Mouse (Mus musculus): Measurements from ENCODE around the gene Capn8. TPM values are rescaled to one million over a fixed set of nuclear protein-coding genes. Genes with fewer than 3 reads are reported as not detected.
A peak's percentile ranks its signal among the peaks of the same experiment; 100 is the strongest.
"Not testable (repeated sequence)": the region's sequence is repeated elsewhere in the genome, so short reads cannot be mapped to it uniquely, and the experiment has no call there.

The Capn8 gene
- polyA plus RNA-seq, 1 experiment from 2014 or later, result 0.08 TPM

DNA sequence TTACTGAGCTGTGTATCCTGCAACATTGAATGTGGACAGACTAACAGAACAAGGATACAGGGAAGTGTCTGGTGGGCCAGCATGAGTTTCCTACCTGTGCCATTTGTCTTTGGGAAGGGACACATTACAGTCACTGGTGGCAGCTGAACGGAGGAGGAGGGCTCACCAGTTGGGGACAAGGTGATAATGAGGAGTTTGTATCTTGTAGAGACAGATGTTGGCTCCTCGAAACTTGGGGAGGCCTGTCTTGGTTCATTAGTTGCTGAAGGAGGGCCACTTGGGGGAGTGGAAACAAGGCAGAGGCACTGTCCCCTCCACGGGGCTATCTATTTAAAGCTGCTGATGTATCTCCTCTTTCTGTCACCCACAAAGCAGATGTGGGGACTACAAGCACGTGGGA lies 75.3 kb downstream of the Capn8 start:
- no peak for DNase-seq (ENCODE audit: low spot score)
- Histone ChIP-seq H3K27me3 (ENCODE audit: insufficient read depth, poor library complexity, severe bottlenecking) (no peaks in the 10 kb centered on the region), H3K36me3 (no peaks in the 10 kb centered on the region), H3K9me3 (no peaks in the 10 kb centered on the region), H3K4me1 (replicated peaks) (peaks cover 43% of the 10 kb centered on the region), H3K4me3 (no peak overlapping the region), H3K27ac (no peak overlapping the region)
- WGBS, result 75% methylated on average over 4 of the region's 4 CpGs

DNA sequence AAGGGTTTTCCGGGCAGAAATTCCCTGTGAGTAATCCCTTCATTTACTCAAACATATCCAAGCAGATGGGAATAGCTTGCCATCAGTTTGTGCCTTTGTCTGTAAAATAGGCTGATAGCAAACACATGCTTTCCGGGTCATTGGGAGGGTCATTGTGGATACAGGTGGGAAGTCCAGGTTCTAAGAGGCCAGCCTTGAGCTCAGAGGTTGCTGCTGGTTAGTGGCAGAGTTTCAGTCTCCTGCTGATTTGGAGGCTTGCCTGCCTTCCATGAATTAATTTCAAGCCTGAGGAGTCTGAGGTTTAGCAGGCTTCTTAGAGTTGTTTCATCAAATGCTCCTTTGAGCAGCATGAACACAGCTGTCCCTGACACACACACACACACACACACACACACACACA lies 78.0 kb downstream of the Capn8 start:
- H3K27ac ChIP-seq, result no peak overlapping the region; the same call in 1 of the 2 replicates
- no peaks in the 10 kb centered on the region for H3K36me3 ChIP-seq
- 74% methylated on average over 2 of the region's 2 CpGs for WGBS
- H3K4me3 ChIP-seq, result no peak overlapping the region
- no peaks in the 10 kb centered on the region for H3K27me3 ChIP-seq (ENCODE audit: insufficient read depth, poor library complexity, severe bottlenecking)
- no peaks in the 10 kb centered on the region for H3K9me3 ChIP-seq
- DNase-seq (ENCODE audit: low spot score), result no peak
- H3K4me1 ChIP-seq (replicated peaks), result peaks cover 64% of the 10 kb centered on the region

DNA sequence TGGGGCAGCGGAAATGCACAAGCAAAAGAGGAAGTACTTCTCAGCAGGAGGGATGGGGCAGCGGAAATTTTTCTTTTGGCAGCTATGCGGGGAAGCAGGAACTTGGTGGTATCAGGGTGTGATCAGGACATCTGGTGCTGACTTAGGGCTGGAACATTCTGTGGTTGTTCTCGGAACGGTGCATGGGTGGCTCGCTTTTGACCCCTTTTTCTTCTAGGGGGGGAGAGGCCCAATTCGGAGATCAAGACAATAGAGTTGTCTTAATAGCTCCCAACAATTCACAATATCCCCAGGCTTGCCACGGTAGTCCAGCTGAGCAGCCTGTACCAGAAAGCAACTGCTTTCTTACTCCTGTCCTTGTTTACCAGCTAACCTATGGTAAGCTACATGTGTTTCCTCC lies 79.6 kb downstream of the Capn8 start:
- H3K27me3 ChIP-seq (ENCODE audit: insufficient read depth, poor library complexity, severe bottlenecking); DNase-seq (ENCODE audit: low spot score); H3K9me3 ChIP-seq; H3K27ac ChIP-seq; H3K36me3 ChIP-seq; H3K4me3 ChIP-seq: not testable (repeated sequence)
- peaks cover 55% of the 10 kb centered on the region for H3K4me1 ChIP-seq (replicated peaks)
- WGBS, result 80% methylated on average over 8 of the region's 8 CpGs

DNA sequence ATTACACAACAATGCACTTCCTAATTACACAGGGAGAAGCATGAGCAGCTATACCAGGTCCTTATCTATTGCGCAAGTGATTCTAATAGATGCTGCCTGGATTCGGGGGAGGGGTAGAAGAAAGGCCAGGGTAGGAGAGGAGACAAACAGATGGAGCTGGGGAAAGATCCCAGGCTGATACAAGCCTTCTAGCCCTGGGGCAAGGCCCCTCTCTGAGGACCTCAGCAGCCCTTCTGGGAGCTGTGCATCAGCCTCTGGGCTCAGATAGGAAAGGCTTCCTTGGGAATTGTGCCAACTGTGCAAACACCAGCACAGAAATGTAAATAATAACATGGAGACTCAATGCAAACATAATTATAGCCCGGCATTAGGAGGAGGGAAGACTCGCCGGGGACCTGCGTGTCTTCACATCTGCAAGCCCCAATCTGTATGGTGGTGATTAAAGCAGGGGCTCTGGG lies 80.4 kb downstream of the Capn8 start:
- no peak overlapping the region for H3K4me3 ChIP-seq
- peaks cover 53% of the 10 kb centered on the region for H3K4me1 ChIP-seq (replicated peaks)
- WGBS, result 48% methylated on average over 6 of the region's 6 CpGs
- H3K27me3 ChIP-seq (ENCODE audit: insufficient read depth, poor library complexity, severe bottlenecking), result no peaks in the 10 kb centered on the region
- DNase-seq (ENCODE audit: low spot score), result no peak
- no peaks in the 10 kb centered on the region for H3K9me3 ChIP-seq
- H3K36me3 ChIP-seq, result no peaks in the 10 kb centered on the region
- 0 out of 2 replicates have a peak overlapping the region, but pooled peaks have one; percentile 3 for H3K27ac ChIP-seq

DNA sequence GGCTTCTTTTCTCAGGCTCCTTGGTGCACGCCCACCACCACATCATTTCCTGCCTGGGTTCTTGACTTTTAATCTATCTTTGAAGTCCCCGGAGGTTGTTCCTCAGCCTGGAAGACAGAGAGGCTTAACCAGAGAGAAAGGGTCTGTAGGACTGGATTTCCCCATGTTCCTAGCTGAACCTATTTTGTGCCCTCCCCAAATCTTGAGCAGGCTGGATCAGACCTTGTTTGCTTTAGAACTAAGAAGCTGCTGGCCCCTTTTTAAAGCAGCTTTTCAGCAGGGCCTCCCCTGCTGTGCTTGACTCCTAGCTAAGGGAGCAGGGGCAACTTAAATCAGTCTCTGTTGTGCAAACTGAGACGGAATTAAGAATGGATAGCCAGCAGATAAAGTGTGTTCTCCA lies 82.0 kb downstream of the Capn8 start:
- 0 out of 2 replicates have a peak overlapping the region, but pooled peaks have one; percentile 29 for H3K27ac ChIP-seq
- no peak overlapping the region for H3K4me3 ChIP-seq
- DNase-seq (ENCODE audit: low spot score), result no peak
- no peaks in the 10 kb centered on the region for H3K27me3 ChIP-seq (ENCODE audit: insufficient read depth, poor library complexity, severe bottlenecking)
- no peaks in the 10 kb centered on the region for H3K36me3 ChIP-seq
- WGBS, result 47% methylated on average over 3 of the region's 3 CpGs
- H3K4me1 ChIP-seq (replicated peaks), result peaks cover 52% of the 10 kb centered on the region
- H3K9me3 ChIP-seq, result no peaks in the 10 kb centered on the region

DNA sequence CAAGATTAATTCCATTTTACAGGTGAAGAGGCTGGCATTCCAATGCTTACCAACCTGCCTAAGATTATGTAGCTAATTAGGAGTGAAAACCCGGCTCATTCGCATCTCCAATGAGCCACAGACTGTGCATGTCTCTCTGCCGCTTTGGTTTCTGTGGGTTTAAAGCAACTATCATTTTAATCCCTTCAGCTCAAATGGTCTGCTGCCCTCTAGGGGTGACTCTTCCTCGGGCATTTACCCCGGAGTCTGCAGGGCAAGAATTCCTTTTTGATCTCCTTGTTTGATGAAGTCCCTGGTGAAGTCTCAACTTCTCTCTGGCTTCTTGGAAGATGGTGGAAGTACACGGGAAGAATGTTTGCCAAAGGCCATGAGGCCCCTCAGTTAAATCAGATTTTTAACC lies 93.0 kb downstream of the Capn8 start:
- 31% methylated on average over 6 of the region's 6 CpGs for WGBS
- Histone ChIP-seq H3K4me3 (no peak overlapping the region), H3K4me1 (replicated peaks) (peaks cover 21% of the 10 kb centered on the region), H3K27me3 (ENCODE audit: insufficient read depth, poor library complexity, severe bottlenecking) (no peaks in the 10 kb centered on the region), H3K27ac (no peak overlapping the region), H3K9me3 (0 out of 2 replicates have a peak, but pooled peaks cover 3% of the 10 kb centered on the region), H3K36me3 (no peaks in the 10 kb centered on the region)
- DNase-seq (ENCODE audit: low spot score), result peak; percentile 65

DNA sequence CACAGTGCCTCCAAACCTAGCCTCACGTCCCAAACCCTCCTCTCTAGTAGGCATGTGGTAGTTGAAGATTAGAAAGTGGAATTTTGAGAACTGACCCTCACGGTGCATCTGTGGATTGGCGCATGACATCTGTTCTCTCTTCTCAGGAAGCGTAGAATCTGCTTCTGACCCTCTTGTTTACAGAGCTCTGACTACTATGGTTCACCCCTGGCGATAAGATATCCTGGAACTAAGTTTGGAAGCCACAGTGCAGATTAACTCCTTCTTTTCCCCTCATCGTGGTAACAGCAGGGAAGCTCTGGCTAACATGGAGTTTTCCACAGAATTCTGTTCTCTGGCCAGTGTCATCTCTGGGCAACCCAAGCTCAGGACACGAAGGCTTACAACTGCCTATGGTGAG lies 95.6 kb downstream of the Capn8 start:
- Histone ChIP-seq H3K4me1 (replicated peaks) (peaks cover 47% of the 10 kb centered on the region), H3K9me3 (0 out of 2 replicates have a peak, but pooled peaks cover 3% of the 10 kb centered on the region), H3K36me3 (no peaks in the 10 kb centered on the region), H3K4me3 (no peak overlapping the region), H3K27ac (no peak overlapping the region), H3K27me3 (ENCODE audit: insufficient read depth, poor library complexity, severe bottlenecking) (no peaks in the 10 kb centered on the region)
- 76% methylated on average over 7 of the region's 7 CpGs for WGBS
- no peak for DNase-seq (ENCODE audit: low spot score)

DNA sequence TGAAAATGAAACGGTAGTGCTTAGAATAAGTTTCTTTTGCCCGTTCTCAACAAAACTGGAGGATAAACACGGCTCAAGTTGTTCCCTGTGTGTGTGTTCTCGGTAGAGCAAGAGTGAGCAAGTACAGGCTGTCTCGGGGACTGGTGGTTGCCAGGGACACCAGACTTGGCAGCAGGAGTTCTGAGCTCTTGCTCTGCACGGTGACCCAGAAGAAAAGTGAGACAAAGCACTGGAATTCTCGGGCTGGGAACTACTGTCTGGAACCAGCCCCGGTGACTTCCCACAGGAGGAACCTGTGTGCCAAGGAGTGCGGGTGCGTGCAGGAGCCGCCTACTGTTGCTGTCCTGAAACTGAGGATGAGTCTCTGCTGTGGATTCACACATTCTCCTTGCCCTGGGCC lies 98.9 kb downstream of the Capn8 start:
- Histone ChIP-seq H3K27ac (peak overlapping the region; percentile 80), H3K9me3 (no peaks in the 10 kb centered on the region), H3K36me3 (no peaks in the 10 kb centered on the region), H3K4me3 (no peak overlapping the region), H3K27me3 (ENCODE audit: insufficient read depth, poor library complexity, severe bottlenecking) (no peaks in the 10 kb centered on the region), H3K4me1 (replicated peaks) (peaks cover 70% of the 10 kb centered on the region)
- WGBS, result 37% methylated on average over 11 of the region's 11 CpGs
- peak; percentile 63 for DNase-seq (ENCODE audit: low spot score)

DNA sequence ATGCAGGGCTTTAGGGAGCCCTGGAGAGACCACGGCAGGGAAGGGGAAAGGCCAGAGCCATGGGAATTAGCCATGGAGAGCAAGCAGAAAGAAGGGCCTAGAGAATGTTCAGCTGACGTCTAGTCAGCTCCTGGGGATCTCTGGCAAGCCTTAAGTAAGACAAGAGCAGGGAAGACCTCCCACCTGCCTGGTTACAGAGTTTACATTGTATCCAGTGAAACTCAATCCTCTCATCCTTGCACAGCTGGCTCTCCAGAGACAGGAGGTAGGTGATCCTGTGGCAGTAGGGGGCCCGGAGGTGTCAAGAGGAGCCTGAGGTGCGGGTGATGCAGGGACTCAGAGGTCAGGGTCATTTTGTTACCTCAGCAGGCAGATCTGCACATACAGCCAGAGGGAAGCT lies 100.0 kb downstream of the Capn8 start:
- DNase-seq (ENCODE audit: low spot score), result no peak
- H3K4me3 ChIP-seq, result no peak overlapping the region
- no peaks in the 10 kb centered on the region for H3K27me3 ChIP-seq (ENCODE audit: insufficient read depth, poor library complexity, severe bottlenecking)
- H3K9me3 ChIP-seq, result no peaks in the 10 kb centered on the region
- peaks cover 71% of the 10 kb centered on the region for H3K4me1 ChIP-seq (replicated peaks)
- 37% methylated on average over 4 of the region's 4 CpGs for WGBS
- peak overlapping the region; percentile 80 for H3K27ac ChIP-seq
- no peaks in the 10 kb centered on the region for H3K36me3 ChIP-seq

DNA sequence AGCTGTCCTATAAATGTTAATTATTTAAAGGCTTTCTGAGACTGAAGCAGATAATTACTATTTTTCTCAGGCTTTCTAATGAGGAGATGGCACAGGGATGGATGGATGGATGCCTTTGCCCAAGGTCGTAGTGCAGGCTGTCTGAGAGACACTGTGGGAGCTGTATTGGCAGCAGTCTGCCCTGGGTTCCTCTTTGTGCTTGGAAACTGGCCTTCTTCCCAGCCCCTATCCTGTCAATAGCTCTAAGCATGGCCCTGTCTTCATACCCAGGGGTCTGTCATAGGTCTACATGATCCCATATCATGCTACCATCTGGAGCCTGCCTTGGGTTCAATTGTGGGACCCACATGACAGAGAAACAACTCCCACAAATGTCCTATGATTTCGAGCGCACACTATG lies 102.5 kb downstream of the Capn8 start:
- 93% methylated on average over 3 of the region's 3 CpGs for WGBS
- Histone ChIP-seq H3K4me1 (replicated peaks) (peaks cover 82% of the 10 kb centered on the region), H3K27me3 (ENCODE audit: insufficient read depth, poor library complexity, severe bottlenecking) (no peaks in the 10 kb centered on the region), H3K36me3 (no peaks in the 10 kb centered on the region), H3K4me3 (no peak overlapping the region), H3K9me3 (no peaks in the 10 kb centered on the region), H3K27ac (no peak overlapping the region)
- no peak for DNase-seq (ENCODE audit: low spot score)

DNA sequence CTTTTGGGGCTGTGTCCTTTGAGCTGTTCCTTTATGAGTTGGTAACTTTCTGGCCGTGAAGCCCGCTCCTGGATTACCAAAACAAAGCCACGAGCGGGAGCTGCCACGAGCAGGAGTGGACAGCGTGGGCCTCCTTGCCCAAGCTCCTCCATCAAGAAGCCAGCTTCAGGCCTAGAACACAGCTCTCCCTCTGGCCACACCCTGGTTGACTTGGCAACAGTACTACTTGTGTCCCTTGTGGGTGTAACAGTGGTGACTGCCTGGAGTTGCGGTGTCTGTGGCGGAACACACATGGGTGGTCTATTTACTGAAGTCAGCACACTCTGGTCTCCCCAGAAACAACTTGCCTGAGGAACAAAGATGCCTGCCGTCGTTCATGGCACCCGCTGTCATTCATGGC lies 104.9 kb downstream of the Capn8 start:
- peaks cover 59% of the 10 kb centered on the region for H3K4me1 ChIP-seq (replicated peaks)
- H3K27ac ChIP-seq, result peak overlapping the region; percentile 71
- WGBS, result 79% methylated on average over 11 of the region's 11 CpGs

DNA sequence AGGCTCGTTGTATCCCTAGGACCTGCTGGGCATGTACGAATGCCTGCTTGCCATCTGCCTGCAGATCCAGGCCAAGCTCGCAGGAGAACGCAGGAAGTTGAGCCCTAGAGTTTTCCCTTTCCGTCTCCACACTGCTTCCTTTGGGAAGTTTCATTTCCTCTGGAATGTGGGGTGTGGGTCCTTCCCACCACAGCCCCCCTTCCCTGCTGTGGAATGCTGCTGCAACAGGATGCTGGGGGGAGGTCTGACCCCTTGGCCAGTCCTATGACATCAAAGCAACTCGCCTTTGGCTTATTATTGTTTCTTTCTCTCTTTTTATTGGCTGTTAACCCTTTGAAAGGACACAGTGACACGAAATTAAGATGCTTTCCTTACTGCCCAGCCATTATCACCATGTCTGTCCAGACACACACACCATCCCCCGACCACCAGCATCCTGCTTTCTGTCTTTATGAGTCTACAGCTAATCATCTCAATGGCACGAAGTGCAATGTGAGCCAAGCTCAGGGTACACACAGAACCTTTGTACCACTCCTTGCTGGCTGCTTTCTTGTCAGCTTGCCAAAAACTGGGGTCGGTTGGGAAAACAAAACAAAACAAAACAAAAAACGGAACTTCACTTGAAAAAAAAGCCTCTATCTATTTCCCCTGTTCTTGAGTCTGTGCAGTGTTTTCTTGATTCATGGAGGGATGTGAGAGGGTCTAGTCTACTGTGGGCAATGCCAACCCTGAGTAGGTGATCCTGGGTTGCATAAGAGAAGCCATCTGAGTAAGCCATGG lies 105.9 kb downstream of the Capn8 start:
- DNase-seq (ENCODE audit: low spot score), result peak; percentile 54
- Histone ChIP-seq H3K27me3 (ENCODE audit: insufficient read depth, poor library complexity, severe bottlenecking) (no peaks in the 10 kb centered on the region), H3K36me3 (no peaks in the 10 kb centered on the region), H3K4me3 (no peak overlapping the region), H3K4me1 (replicated peaks) (peaks cover 49% of the 10 kb centered on the region), H3K27ac (peak overlapping the region; percentile 82), H3K9me3 (no peaks in the 10 kb centered on the region)
- 27% methylated on average over 11 of the region's 11 CpGs for WGBS

More for the DNA sequence above, 104.9 kb downstream of the Capn8 start:
- no peak for DNase-seq (ENCODE audit: low spot score)
- Histone ChIP-seq H3K27me3 (ENCODE audit: insufficient read depth, poor library complexity, severe bottlenecking) (no peaks in the 10 kb centered on the region), H3K4me3 (no peak overlapping the region), H3K36me3 (no peaks in the 10 kb centered on the region), H3K9me3 (no peaks in the 10 kb centered on the region)

DNA sequence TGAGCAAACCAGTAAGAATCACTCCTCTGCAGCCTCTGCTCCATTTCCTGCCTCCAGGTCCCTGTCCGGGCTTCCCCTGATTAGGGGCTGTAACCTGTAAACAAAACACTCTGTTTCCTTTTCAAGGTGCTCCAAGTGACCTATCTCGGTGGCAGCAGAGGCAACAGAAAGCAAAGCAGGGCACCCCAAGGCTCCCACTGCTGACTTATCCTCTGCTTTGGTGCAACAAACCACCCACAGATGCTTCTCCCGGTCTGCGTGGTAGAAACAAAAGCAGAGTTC lies 106.5 kb downstream of the Capn8 start:
- DNase-seq (ENCODE audit: low spot score), result no peak
- Histone ChIP-seq H3K4me3 (no peak overlapping the region), H3K4me1 (replicated peaks) (peaks cover 43% of the 10 kb centered on the region), H3K27ac (peak overlapping the region; percentile 82), H3K27me3 (ENCODE audit: insufficient read depth, poor library complexity, severe bottlenecking) (no peaks in the 10 kb centered on the region), H3K9me3 (no peaks in the 10 kb centered on the region), H3K36me3 (no peaks in the 10 kb centered on the region)
- WGBS, result 34% methylated on average over 4 of the region's 4 CpGs

DNA sequence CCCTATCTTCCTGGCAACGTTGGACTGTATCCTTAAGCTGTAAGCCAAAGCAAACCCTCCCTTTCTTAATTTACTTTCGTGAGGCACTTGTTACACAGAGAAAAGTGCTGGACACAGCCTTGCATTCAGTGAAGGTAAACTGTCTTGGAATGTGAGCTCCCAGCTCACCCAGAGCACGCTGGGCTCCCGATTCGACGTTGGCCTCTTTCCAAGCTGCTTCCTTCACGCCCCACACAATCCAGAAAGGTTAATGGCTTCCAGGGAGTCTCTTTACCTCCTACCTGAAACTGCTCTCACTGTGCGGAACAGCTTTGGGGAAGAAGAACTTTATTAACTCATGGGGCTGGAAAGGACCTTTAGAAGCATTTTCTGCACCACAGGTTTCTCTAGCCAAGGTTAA lies 110.5 kb downstream of the Capn8 start:
- no peaks in the 10 kb centered on the region for H3K27me3 ChIP-seq (ENCODE audit: insufficient read depth, poor library complexity, severe bottlenecking)
- no peaks in the 10 kb centered on the region for H3K36me3 ChIP-seq
- WGBS, result 85% methylated on average over 8 of the region's 8 CpGs
- DNase-seq (ENCODE audit: low spot score), result no peak
- H3K27ac ChIP-seq, result no peak overlapping the region
- no peak overlapping the region for H3K4me3 ChIP-seq
- no peaks in the 10 kb centered on the region for H3K9me3 ChIP-seq
- peaks cover 31% of the 10 kb centered on the region for H3K4me1 ChIP-seq (replicated peaks)
